ENCODE assay signal across 15 mouse cellular contexts in the genomic region with DNA sequence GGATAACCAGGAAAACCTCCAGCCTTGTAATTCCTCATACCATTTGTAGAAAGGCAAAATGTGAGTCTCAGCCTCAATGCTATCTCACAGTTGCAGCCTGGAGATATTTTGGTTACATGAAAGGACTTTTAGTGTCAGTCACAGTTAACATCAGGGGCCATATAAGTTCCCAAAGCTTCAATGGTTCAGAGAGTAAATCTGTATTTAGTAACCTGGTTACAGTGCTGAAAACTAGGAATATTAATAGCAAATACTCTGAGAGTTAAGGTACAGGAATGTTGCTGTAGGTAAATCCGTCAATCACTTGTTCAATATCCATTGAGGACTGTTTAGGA.
"Had no signal": no experiment of that assay in that cellular context is flagged by ENCODE, and none has a peak within 500 bp of the region (broad histone marks: within the 10 kb centered on the region; RNA-seq: fewer than 3 reads in every experiment).

No protein-coding gene starts in this region.

- H3K4me2 ChIP-seq: liver, embryonic 13.5 days; neural tube, embryonic 13.5 days had no signal

- H3K27me3 ChIP-seq: liver, embryonic 13.5 days; neural tube, embryonic 13.5 days had no signal

- ATAC-seq: intestine, postnatal 0 days had no signal

- H3K4me1 ChIP-seq: liver, embryonic 13.5 days had no signal

- DNase-seq: kidney, adult 2 months; kidney, postnatal 25 days; layer of hippocampus, postnatal 36 days; liver, embryonic 13.5 days; lung, adult 2 months; lung, postnatal 14 days; lung, postnatal 4 days; thymus, adult 18-20 months; thymus, postnatal 36 days had no signal

- H3K9me3 ChIP-seq: liver, embryonic 13.5 days; neural tube, embryonic 13.5 days had no signal

- H3K27ac ChIP-seq: kidney, postnatal 0 days; layer of hippocampus, adult 2 months; left cerebral cortex, adult 2 months; liver, embryonic 13.5 days; neural tube, embryonic 13.5 days had no signal

- H3K4me3 ChIP-seq: layer of hippocampus, adult 2 months; left cerebral cortex, adult 2 months; liver, embryonic 13.5 days; myocyte; neural tube, embryonic 13.5 days had no signal

- H3K36me3 ChIP-seq: liver, embryonic 13.5 days; neural tube, embryonic 13.5 days had no signal

- H3K9ac ChIP-seq: liver, embryonic 13.5 days; neural tube, embryonic 13.5 days had no signal
